Mouse (Mus musculus) MEL (cell line): ENCODE measurements at regions not wholly inside any gene's neighbourhood (a gene's known extent, or its start where the extent isn't known, plus 50 kb on each side); places are given as distances from the start of the nearest gene placed in this dataset.
"Not testable (repeated sequence)": the region's sequence is repeated elsewhere in the genome, so short reads cannot be mapped to it uniquely, and the experiment has no call there.

Experiments
- CHD2 ChIP-seq: IDR thresholded peaks from 2 replicates; pipeline ENCODE4 v1.6.1; 2011; ENCODE audit warnings: low read length, improper control_type of control experiment
- CTCF ChIP-seq, 3 experiments: IDR thresholded peaks in 2 of 3; conservative IDR thresholded peaks in 1 of 3; 2 replicates each; pipeline ENCODE4 v1.5.1; 2011 to 2012; ENCODE audit warnings: low read length in 3 of 3, low read depth in 2 of 3, mild to moderate bottlenecking in 2 of 3, improper control_type of control experiment in 1 of 3, inconsistent platforms in 1 of 3, mixed read lengths in 1 of 3, moderate library complexity in 1 of 3; ENCODE audit not compliant: control insufficient read depth in 1 of 3, insufficient read depth in 1 of 3, poor library complexity in 1 of 3, severe bottlenecking in 1 of 3
- E2F4 ChIP-seq: IDR thresholded peaks from 2 replicates; pipeline ENCODE4 v1.6.1; 2011; ENCODE audit warnings: low read depth, low read length, improper control_type of control experiment, borderline replicate concordance
- ELF1 ChIP-seq: IDR thresholded peaks from 2 replicates; pipeline ENCODE4 v1.6.1; 2014; ENCODE audit warnings: low read depth, mild to moderate bottlenecking, inconsistent platforms, low read length, improper control_type of control experiment, moderate library complexity
- EP300 ChIP-seq, 2 experiments: IDR thresholded peaks; 2 replicates each; pipeline ENCODE4 v1.6.1; 2011; ENCODE audit warnings: improper control_type of control experiment in 2 of 2, low read length in 2 of 2, low read depth in 1 of 2, mild to moderate bottlenecking in 1 of 2
- JUND ChIP-seq: IDR thresholded peaks from 2 replicates; pipeline ENCODE4 v1.6.1; 2011; ENCODE audit warnings: low read depth, mild to moderate bottlenecking, improper control_type of control experiment, low read length
- POLR2A ChIP-seq, 2 experiments: IDR thresholded peaks; 2 replicates each; pipeline ENCODE4 v1.6.1; 2011 to 2012; ENCODE audit warnings: low read length in 2 of 2, mild to moderate bottlenecking in 2 of 2, control low read depth in 1 of 2, improper control_type of control experiment in 1 of 2, low read depth in 1 of 2, moderate library complexity in 1 of 2; ENCODE audit not compliant: control insufficient read depth in 1 of 2, insufficient read depth in 1 of 2, poor library complexity in 1 of 2
- POLR2AphosphoS2 ChIP-seq: IDR thresholded peaks from 2 replicates; pipeline ENCODE4 v1.6.1; 2011; ENCODE audit warnings: low read length, improper control_type of control experiment
- TAL1 ChIP-seq: IDR thresholded peaks from 2 replicates; pipeline ENCODE4 v1.6.1; 2012; ENCODE audit warnings: mild to moderate bottlenecking, inconsistent platforms, low read length, moderate library complexity, mixed read lengths
- USF1 ChIP-seq: IDR thresholded peaks from 2 replicates; pipeline ENCODE4 v1.6.1; 2014; ENCODE audit warnings: low read depth, mild to moderate bottlenecking, inconsistent platforms, low read length, improper control_type of control experiment, moderate library complexity
- ZMIZ1 ChIP-seq: IDR thresholded peaks from 2 replicates; pipeline ENCODE4 v1.6.1; 2012; ENCODE audit warnings: low read depth, mild to moderate bottlenecking, inconsistent platforms, low read length, improper control_type of control experiment, moderate library complexity
- ZNF384 ChIP-seq: IDR thresholded peaks from 2 replicates; pipeline ENCODE4 v1.6.1; 2012; ENCODE audit warnings: low read depth, mild to moderate bottlenecking, inconsistent platforms, low read length, improper control_type of control experiment

DNA sequence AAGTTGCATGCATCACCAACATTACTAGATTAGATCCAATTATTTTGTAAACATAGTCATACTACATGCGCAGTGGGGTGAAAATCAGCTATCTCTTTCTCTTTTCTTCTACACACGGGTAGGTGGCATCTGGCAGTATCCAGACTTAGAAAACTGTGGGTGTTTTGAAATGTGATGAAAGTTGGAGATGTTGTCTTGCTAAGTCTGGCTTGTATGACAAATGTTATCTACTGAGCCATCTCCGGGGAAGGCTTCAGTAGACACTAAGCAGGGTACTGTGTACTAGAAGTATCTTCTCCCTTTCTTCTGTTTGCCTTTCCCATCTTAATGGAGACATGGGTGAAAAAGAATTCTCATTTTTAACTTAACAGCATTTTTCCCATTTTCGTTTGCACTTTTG lies 220.0 kb upstream of the Ednrb start:
- TF ChIP-seq EP300 (IDR thresholded peaks at IDR 0.05; ENCODE audit: low read depth in 1 of 2, low read length in 2 of 2); POLR2A (IDR thresholded peaks at IDR 0.05; ENCODE audit: control insufficient read depth in 1 of 2, insufficient read depth in 1 of 2, low read depth in 1 of 2, low read length in 2 of 2, poor library complexity in 1 of 2); E2F4; ZNF384; CHD2; ZMIZ1; CTCF (IDR thresholded peaks at IDR 0.05 in 2 of 3, conservative IDR thresholded peaks at IDR 0.05 in 1 of 3; ENCODE audit: control insufficient read depth in 1 of 3, insufficient read depth in 1 of 3, low read depth in 2 of 3, low read length in 3 of 3, poor library complexity in 1 of 3, severe bottlenecking in 1 of 3); TAL1; USF1; ELF1; POLR2AphosphoS2; JUND: not testable (repeated sequence)
